Mouse (Mus musculus) myocyte (in vitro differentiated cells): ENCODE data around the gene Ascc3. TPM values are rescaled to one million over a fixed set of nuclear protein-coding genes. Genes with fewer than 3 reads are reported as not detected.

Source experiments
- H3K27me3 ChIP-seq: one replicate; pipeline ENCODE4 v1.6.1; 2011; ENCODE audit not compliant: control insufficient read depth, insufficient read depth, insufficient read length
- H3K36me3 ChIP-seq: one replicate; pipeline ENCODE4 v1.6.1; 2011; ENCODE audit not compliant: control insufficient read depth, insufficient read depth
- H3K4me2 ChIP-seq: one replicate; pipeline ENCODE4 v1.6.1; 2011; ENCODE audit warnings: low read depth, control low read depth
- H3K4me3 ChIP-seq: one replicate; pipeline ENCODE4 v1.5.1; 2011; ENCODE audit warnings: mild to moderate bottlenecking, control low read depth, moderate library complexity
- H3K79me2 ChIP-seq: one replicate; pipeline ENCODE4 v1.6.1; 2011; ENCODE audit not compliant: control insufficient read depth, insufficient read depth
- H3ac ChIP-seq: one replicate; pipeline ENCODE4 v1.6.1; 2011; ENCODE audit not compliant: control insufficient read depth, insufficient read length
- CEBPB ChIP-seq: IDR thresholded peaks from 2 replicates; pipeline ENCODE4 v1.6.1; 2011; ENCODE audit warnings: mild to moderate bottlenecking, moderate library complexity; ENCODE audit not compliant: poor library complexity, insufficient read depth, severe bottlenecking
- E2F4 ChIP-seq: IDR thresholded peaks from one replicate; pipeline ENCODE4 v1.6.1; 2011; ENCODE audit warnings: mild to moderate bottlenecking, control low read depth, moderate library complexity; ENCODE audit not compliant: insufficient read depth
- MAX ChIP-seq: IDR thresholded peaks from one replicate; pipeline ENCODE4 v1.6.1; 2011; ENCODE audit warnings: low read depth, mild to moderate bottlenecking, control low read depth
- MYOD1 ChIP-seq, 3 experiments: IDR thresholded peaks; one replicate each; pipeline ENCODE4 v1.6.1; 2011; ENCODE audit warnings: control low read depth in 2 of 3, low read depth in 2 of 3, mild to moderate bottlenecking in 2 of 3, moderate library complexity in 1 of 3; ENCODE audit not compliant: insufficient read length in 2 of 3, control insufficient read depth in 1 of 3
- MYOG ChIP-seq, 3 experiments: IDR thresholded peaks; one replicate each; pipeline ENCODE4 v1.6.1; 2011; ENCODE audit warnings: control low read depth in 2 of 3, low read depth in 2 of 3, mild to moderate bottlenecking in 2 of 3; ENCODE audit not compliant: insufficient read length in 2 of 3, control insufficient read depth in 1 of 3, insufficient read depth in 1 of 3
- POLR2A ChIP-seq: IDR thresholded peaks from one replicate; pipeline ENCODE4 v1.6.1; 2011; ENCODE audit warnings: low read depth, mild to moderate bottlenecking, control low read depth, moderate library complexity; ENCODE audit not compliant: insufficient read length
- POLR2AphosphoS2 ChIP-seq: IDR thresholded peaks from one replicate; pipeline ENCODE4 v1.6.1; 2011; ENCODE audit warnings: low read depth, control low read depth; ENCODE audit not compliant: insufficient read length
- REST ChIP-seq: IDR thresholded peaks from one replicate; pipeline ENCODE4 v1.6.1; 2011; ENCODE audit warnings: mild to moderate bottlenecking, control low read depth, moderate library complexity; ENCODE audit not compliant: insufficient read depth, insufficient read length
- SRF ChIP-seq: IDR thresholded peaks from one replicate; pipeline ENCODE4 v1.6.1; 2011; ENCODE audit warnings: low read depth; ENCODE audit not compliant: control insufficient read depth, insufficient read length
- TCF12 ChIP-seq: IDR thresholded peaks from one replicate; pipeline ENCODE4 v1.6.1; 2011; ENCODE audit warnings: mild to moderate bottlenecking, control low read depth; ENCODE audit not compliant: poor library complexity, insufficient read depth, severe bottlenecking
- TCF3 ChIP-seq: IDR thresholded peaks from one replicate; pipeline ENCODE4 v1.6.1; 2011; ENCODE audit warnings: low read depth, control low read depth; ENCODE audit not compliant: insufficient read length
- USF1 ChIP-seq: IDR thresholded peaks from one replicate; pipeline ENCODE4 v1.6.1; 2011; ENCODE audit warnings: low read depth, mild to moderate bottlenecking, control low read depth, moderate library complexity
- polyA plus RNA-seq: library from polyadenylated mRNA; unstranded; fragments of >200 nt; fragmentation: generic; extraction: Trizol; gene quantifications from one replicate; pipeline ENCODE4 v1.2.1, GENCODE M21; 2012; ENCODE audit warnings: missing spikeins

Ascc3 gene
- polyA plus RNA-seq, 1 experiment, result 7.2 TPM

GRCm38 (mm10) chr10:50806166-50806565 lies 213.7 kb downstream of the Ascc3 start:
- H3K36me3 ChIP-seq, result no peaks in the 10 kb centered on the region
- no peak overlapping the region for H3ac ChIP-seq
- H3K79me2 ChIP-seq, result no peaks in the 10 kb centered on the region
- H3K4me3 ChIP-seq, result no peak overlapping the region
- no peaks in the 10 kb centered on the region for H3K27me3 ChIP-seq
- TF ChIP-seq E2F4, result no peak
- TF ChIP-seq TCF12, result no peak
- TF ChIP-seq POLR2AphosphoS2, result no peak
- TF ChIP-seq TCF3, result no peak
- TF ChIP-seq USF1, result no peak
- no peak for TF ChIP-seq MAX
- TF ChIP-seq POLR2A, result no peak
- TF ChIP-seq MYOG (IDR thresholded peaks at IDR 0.05; ENCODE audit: control insufficient read depth in 1 of 3, insufficient read depth in 1 of 3, insufficient read length in 2 of 3, low read depth in 2 of 3), result no peak
- no peak for TF ChIP-seq MYOD1 (IDR thresholded peaks at IDR 0.05; ENCODE audit: control insufficient read depth in 1 of 3, insufficient read length in 2 of 3, low read depth in 2 of 3)
- no peak overlapping the region for H3K4me2 ChIP-seq

DNA sequence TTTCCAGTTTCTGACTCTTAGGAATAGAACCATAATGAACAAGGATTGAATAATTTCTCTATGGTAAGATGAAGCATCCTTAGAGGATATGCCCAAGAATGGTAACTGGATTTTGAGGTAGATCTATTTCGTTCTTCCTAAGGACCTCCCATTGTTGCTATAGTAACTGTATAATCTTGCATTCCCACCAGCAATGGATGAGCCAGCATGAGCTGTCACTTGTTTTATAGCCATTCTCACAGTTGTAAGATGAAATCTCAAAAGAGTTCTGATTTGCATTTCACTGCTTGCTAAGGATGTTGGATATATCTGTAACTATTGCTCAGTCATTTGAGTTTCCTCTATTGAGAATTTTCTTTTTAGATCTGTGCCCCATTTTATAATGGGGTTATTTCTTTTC lies 229.9 kb downstream of the Ascc3 start:
- Histone ChIP-seq H3K4me3 (no peak overlapping the region), H3K27me3 (no peaks in the 10 kb centered on the region), H3ac (no peak overlapping the region), H3K4me2 (no peak overlapping the region), H3K79me2 (no peaks in the 10 kb centered on the region), H3K36me3 (peaks cover 13% of the 10 kb centered on the region)
- TF ChIP-seq SRF, result no peak
- TF ChIP-seq POLR2A, result no peak

DNA sequence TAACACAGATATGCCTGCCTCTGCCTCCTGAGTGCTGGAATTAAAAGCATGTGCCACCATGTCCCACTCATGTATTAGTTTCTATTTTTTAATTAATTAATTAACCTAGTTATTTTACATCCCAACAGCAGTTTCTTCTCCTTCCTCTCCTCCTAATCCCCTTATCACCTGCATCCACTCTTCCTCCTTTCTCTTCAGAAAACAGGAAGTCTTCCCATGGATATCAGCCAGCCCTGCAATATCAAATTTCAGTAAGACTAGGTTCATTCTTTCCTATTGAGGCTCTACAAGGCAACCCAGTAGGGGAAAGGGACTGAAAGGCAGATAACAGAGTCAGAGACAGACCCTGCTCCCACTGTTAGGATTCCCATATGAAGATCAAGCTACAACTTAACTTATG lies 234.4 kb downstream of the Ascc3 start:
- TF ChIP-seq E2F4 (no peak), SRF (no peak), REST (no peak), USF1 (no peak)
- Histone ChIP-seq H3K4me2 (no peak overlapping the region), H3K27me3 (no peaks in the 10 kb centered on the region), H3ac (no peak overlapping the region), H3K79me2 (no peaks in the 10 kb centered on the region), H3K4me3 (no peak overlapping the region), H3K36me3 (peaks cover 18% of the 10 kb centered on the region)

- Histone ChIP-seq H3K27me3 (no peaks in the 10 kb centered on the region), H3ac (no peak overlapping the region), H3K79me2 (no peaks in the 10 kb centered on the region), H3K4me3 (no peak overlapping the region), H3K36me3 (peaks cover 8% of the 10 kb centered on the region), H3K4me2 (no peak overlapping the region)
- TF ChIP-seq USF1 (no peak), REST (no peak), CEBPB (no peak), E2F4 (no peak), MYOG (IDR thresholded peaks at IDR 0.05; ENCODE audit: control insufficient read depth in 1 of 3, insufficient read depth in 1 of 3, insufficient read length in 2 of 3, low read depth in 2 of 3) (no peak), MYOD1 (IDR thresholded peaks at IDR 0.05; ENCODE audit: control insufficient read depth in 1 of 3, insufficient read length in 2 of 3, low read depth in 2 of 3) (no peak), SRF (no peak), POLR2A (no peak), TCF3 (no peak), MAX (no peak), POLR2AphosphoS2 (no peak), TCF12 (no peak)
These were observed 242.1 kb downstream of the Ascc3 start for GRCm38 (mm10) chr10:50834533-50834932.

DNA sequence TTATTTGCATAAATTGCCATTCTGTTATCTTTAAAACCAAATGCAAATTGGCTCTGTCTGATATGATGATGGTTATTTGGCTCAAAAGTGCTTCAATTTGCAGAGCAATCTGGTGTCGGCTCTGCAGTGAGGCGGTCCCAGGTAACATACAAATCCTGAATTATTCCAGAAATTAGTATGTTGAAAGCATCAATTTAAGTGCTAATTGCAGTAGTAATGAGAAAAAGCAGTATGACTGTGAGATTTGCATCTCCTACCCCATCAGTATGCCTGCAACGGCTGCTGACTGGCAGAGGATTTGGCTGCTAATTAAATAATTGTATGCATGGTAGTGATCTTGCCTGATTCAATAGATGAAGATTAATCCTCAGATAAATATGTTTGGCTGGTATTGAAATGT lies 250.9 kb downstream of the Ascc3 start:
- H3ac ChIP-seq, result no peak overlapping the region
- H3K4me3 ChIP-seq, result no peak overlapping the region
- TF ChIP-seq MAX (no peak), REST (no peak), USF1 (no peak), TCF3 (no peak), POLR2AphosphoS2 (no peak), CEBPB (no peak), E2F4 (no peak), POLR2A (no peak), MYOD1 (IDR thresholded peaks at IDR 0.05; ENCODE audit: control insufficient read depth in 1 of 3, insufficient read length in 2 of 3, low read depth in 2 of 3) (no peak), MYOG (IDR thresholded peaks at IDR 0.05; ENCODE audit: control insufficient read depth in 1 of 3, insufficient read depth in 1 of 3, insufficient read length in 2 of 3, low read depth in 2 of 3) (no peak), SRF (no peak), TCF12 (no peak)
- no peak overlapping the region for H3K4me2 ChIP-seq
- H3K27me3 ChIP-seq, result no peaks in the 10 kb centered on the region
- no peaks in the 10 kb centered on the region for H3K79me2 ChIP-seq
- H3K36me3 ChIP-seq, result peaks cover 5% of the 10 kb centered on the region
